Mouse (Mus musculus): ENCODE measurements around the gene Simc1. TPM values are rescaled to one million over a fixed set of nuclear protein-coding genes. Genes with fewer than 3 reads are reported as not detected.

The Simc1 gene
- polyA plus RNA-seq, 1 experiment from 2014 or later: 33.4 TPM

DNA sequence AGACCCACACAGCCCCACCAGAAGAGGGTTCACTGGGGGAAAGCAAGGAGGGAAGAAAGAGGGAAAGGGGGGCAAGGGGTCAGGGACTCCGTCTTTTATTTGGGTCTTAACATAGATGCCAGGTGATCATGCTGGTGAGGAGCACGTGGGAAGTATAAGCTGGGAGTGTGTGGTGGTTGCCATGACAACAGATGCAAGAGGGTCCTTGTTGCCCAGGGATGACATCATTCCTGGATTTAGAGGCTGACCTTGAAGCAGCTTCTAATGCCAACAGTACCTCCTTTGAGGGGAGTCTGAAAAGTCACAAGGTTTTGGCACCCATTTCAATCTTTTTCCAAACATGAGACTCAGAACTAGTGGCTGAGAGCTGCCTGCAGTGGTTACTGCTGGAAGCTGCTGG lies 68.1 kb downstream of the Simc1 start:
- Histone ChIP-seq H3K27ac (ENCODE audit: low read depth, low read length) (no peak overlapping the region), H3K36me3 (ENCODE audit: control insufficient read depth, insufficient read depth, low read length) (no peaks in the 10 kb centered on the region), H3K4me1 (ENCODE audit: control insufficient read depth, insufficient read depth, low read length) (peaks cover 13% of the 10 kb centered on the region), H3K4me3 (ENCODE audit: low read depth, low read length) (no peak overlapping the region), H3K9ac (replicated peaks; ENCODE audit: low read depth, low read length) (no peak overlapping the region), H3K27me3 (ENCODE audit: control insufficient read depth, insufficient read depth, low read length) (no peaks in the 10 kb centered on the region; the same call in 1 of the 2 replicates), H3K9me3 (ENCODE audit: control insufficient read depth, low read length) (no peaks in the 10 kb centered on the region), H3K4me2 (ENCODE audit: low read depth, low read length) (no peak overlapping the region)
- no peak for ATAC-seq (ENCODE audit: low read depth)
- 23% methylated on average over 2 of the region's 2 CpGs for WGBS

DNA sequence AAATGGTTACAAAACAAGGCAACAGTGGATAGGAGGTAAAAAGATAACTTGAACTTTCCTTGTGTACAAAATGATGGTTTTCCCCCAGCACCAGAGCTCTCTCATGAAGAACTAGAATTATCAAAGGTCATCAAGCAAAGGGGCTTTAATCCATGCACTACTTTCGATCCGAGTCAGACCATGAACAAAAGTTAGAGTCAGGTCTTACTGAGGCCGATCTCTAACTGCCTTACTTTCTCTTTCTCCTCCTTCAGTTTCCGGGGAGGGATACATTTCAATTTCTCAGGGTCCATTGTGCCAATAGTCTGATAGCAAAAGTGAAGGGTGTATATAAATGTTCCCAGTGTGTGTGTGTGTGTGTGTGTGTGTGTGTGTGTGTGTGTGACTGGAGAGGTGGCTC lies 69.0 kb downstream of the Simc1 start:
- Histone ChIP-seq H3K9me3 (ENCODE audit: control insufficient read depth, low read length) (no peaks in the 10 kb centered on the region), H3K4me3 (ENCODE audit: low read depth, low read length) (no peak overlapping the region), H3K4me1 (ENCODE audit: control insufficient read depth, insufficient read depth, low read length) (peaks cover 16% of the 10 kb centered on the region), H3K9ac (replicated peaks; ENCODE audit: low read depth, low read length) (no peak overlapping the region), H3K27me3 (ENCODE audit: control insufficient read depth, insufficient read depth, low read length) (no peaks in the 10 kb centered on the region; the same call in 1 of the 2 replicates), H3K27ac (ENCODE audit: low read depth, low read length) (no peak overlapping the region), H3K36me3 (ENCODE audit: control insufficient read depth, insufficient read depth, low read length) (no peaks in the 10 kb centered on the region), H3K4me2 (ENCODE audit: low read depth, low read length) (no peak overlapping the region)
- 85% methylated on average over 4 of the region's 4 CpGs for WGBS
- ATAC-seq (ENCODE audit: low read depth): no peak

DNA sequence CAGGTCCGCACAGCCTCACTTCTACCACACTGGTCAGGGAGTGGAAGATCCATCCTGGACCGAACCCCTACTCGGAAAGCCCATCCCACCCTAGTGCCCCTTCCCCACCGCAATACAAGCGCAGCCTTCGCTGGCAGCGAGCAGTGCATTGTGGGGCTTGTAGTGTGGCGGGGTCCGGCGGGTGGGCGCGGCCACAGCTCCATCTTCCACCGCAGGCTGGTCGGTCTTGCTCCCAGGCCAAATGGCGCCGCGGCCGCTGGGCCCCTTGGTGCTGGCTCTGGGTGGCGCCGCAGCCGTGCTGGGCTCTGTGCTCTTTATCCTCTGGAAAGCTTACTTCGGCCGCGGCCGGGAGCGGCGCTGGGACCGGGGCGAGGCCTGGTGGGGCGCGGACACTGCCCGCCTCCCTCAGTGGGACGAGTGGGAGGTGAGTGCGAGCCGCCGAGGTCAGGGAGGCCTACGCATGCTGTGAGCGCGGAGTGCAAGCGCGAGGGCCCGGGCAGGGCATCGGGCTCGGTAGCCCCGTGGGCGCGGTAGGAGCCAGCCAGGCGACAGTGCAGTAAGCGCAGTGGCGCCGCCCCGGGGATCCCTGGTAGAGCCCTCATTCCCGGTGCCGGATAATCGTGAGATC lies 71.4 kb downstream of the Simc1 start, which contains the start of gene Arl10:
TSS of gene Arl10 (plus strand) at position 162 of the 628 bp plus-strand sequence.
- Histone ChIP-seq H3K4me3 (ENCODE audit: low read depth, low read length) (peak within 1 kb of the TSS; percentile 90), H3K9me3 (ENCODE audit: control insufficient read depth, low read length) (no peaks in the 10 kb centered on the region), H3K27ac (ENCODE audit: low read depth, low read length) (peak within 1 kb of the TSS; percentile 56; the same call in 1 of the 2 replicates), H3K36me3 (ENCODE audit: control insufficient read depth, insufficient read depth, low read length) (no peaks in the 10 kb centered on the region), H3K4me1 (ENCODE audit: control insufficient read depth, insufficient read depth, low read length) (peaks cover 16% of the 10 kb centered on the region), H3K27me3 (ENCODE audit: control insufficient read depth, insufficient read depth, low read length) (no peaks in the 10 kb centered on the region; the same call in 1 of the 2 replicates), H3K4me2 (ENCODE audit: low read depth, low read length) (peak within 1 kb of the TSS; percentile 94), H3K9ac (replicated peaks; ENCODE audit: low read depth, low read length) (peak within 1 kb of the TSS; percentile 83)
- ATAC-seq (ENCODE audit: low read depth): peak; percentile 94
- under 1% methylated on average over 55 of the region's 55 CpGs for WGBS

DNA sequence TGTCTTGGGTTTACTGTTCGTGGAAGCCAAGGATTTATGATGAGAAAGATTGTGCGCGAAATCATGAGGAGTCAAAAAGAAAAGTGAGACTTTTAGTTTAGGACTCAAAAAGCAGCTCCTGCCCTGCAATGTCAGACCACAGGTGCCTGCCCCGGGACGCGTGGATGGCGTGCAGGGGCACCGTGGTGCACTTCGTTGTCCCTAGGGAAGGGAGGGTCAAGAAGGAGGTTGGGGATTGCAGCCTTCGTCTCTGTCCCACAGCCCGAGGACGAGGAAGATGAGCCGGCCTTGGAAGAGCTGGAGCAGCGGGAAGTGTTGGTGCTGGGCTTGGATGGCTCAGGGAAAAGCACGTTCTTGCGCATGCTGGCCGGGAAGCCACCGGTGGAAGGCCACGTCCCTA lies 71.9 kb downstream of the Simc1 start:
- peak overlapping the region; percentile 83 for H3K9ac ChIP-seq (replicated peaks; ENCODE audit: low read depth, low read length)
- peak; percentile 23 for ATAC-seq (ENCODE audit: low read depth)

DNA sequence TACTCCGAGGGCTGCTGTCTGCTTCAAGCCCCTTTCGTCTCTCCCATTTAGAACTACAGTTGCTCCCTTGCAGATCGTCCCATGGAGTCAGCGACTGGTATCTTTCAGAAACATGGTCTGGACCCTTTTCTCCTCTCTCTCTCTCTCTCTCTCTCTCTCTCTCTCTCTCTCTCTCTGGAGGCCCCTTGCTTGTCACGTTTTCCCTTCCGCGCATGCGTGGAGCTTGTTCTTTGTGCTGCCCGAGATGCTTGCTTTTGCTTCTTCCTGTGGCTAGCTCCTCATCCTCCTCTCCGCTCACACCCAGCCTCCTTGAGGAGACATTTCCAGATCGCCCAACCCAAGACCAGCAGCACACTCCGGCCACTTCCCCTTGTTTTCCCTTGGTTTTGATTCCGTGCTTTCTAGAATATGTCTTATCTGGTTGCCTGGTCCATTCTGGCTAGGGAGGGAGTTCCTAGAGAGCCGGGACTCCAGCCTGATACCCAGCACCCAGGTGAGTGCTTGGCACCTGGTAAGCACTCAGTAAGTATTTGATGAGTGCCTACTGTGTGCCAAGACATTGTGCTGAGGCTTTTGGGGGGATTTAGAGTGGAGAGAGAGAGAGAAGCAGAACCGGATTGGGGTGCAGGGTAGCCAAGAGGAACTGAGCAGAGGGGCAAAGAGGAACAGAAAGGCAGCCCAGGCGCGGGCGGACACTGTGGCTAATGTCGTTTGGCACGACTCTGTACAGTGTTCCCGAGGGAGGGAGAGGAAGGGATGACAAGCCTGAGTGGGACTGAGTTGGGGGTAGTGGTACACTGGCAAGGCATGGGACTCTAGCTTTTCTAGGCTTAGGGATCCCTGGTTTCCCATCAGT lies 74.3 kb downstream of the Simc1 start:
- no peaks in the 10 kb centered on the region for H3K9me3 ChIP-seq (ENCODE audit: control insufficient read depth, low read length)
- no peak overlapping the region for H3K9ac ChIP-seq (replicated peaks; ENCODE audit: low read depth, low read length)
- no peak overlapping the region for H3K27ac ChIP-seq (ENCODE audit: low read depth, low read length)
- WGBS: 77% methylated on average over 21 of the region's 21 CpGs
- no peak overlapping the region for H3K4me3 ChIP-seq (ENCODE audit: low read depth, low read length)
- no peaks in the 10 kb centered on the region; the same call in 1 of the 2 replicates for H3K27me3 ChIP-seq (ENCODE audit: control insufficient read depth, insufficient read depth, low read length)
- H3K4me2 ChIP-seq (ENCODE audit: low read depth, low read length): no peak overlapping the region
- H3K36me3 ChIP-seq (ENCODE audit: control insufficient read depth, insufficient read depth, low read length): peaks cover 14% of the 10 kb centered on the region
- ATAC-seq (ENCODE audit: low read depth): no peak
- peaks cover 16% of the 10 kb centered on the region for H3K4me1 ChIP-seq (ENCODE audit: control insufficient read depth, insufficient read depth, low read length)

More for the DNA sequence above, 71.9 kb downstream of the Simc1 start:
- Histone ChIP-seq H3K27ac (ENCODE audit: low read depth, low read length) (peak overlapping the region; percentile 56; the same call in 1 of the 2 replicates), H3K4me3 (ENCODE audit: low read depth, low read length) (peak overlapping the region; percentile 90), H3K36me3 (ENCODE audit: control insufficient read depth, insufficient read depth, low read length) (no peaks in the 10 kb centered on the region), H3K9me3 (ENCODE audit: control insufficient read depth, low read length) (no peaks in the 10 kb centered on the region), H3K4me2 (ENCODE audit: low read depth, low read length) (peak overlapping the region; percentile 94), H3K27me3 (ENCODE audit: control insufficient read depth, insufficient read depth, low read length) (no peaks in the 10 kb centered on the region; the same call in 1 of the 2 replicates), H3K4me1 (ENCODE audit: control insufficient read depth, insufficient read depth, low read length) (peaks cover 16% of the 10 kb centered on the region)
- 2% methylated on average over 19 of the region's 19 CpGs for WGBS

DNA sequence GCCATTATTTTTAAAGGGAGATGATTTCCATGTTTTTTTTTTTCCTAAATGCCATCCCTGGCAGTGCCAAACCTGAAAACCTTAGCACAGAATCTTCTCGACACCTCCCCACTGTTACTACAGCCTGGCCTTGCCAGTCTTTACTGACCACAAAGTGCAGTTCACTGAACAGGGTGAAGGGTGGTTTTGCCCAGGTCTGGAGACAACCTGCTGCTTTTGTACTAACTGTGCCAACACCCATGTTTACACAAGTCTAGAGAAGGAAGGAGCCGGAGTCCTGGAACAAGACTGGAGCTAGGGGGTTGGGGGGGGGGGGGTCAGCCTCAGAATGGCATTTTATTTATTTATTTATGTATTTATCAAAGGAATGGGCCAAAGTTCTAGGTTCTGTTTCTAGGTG lies 77.8 kb downstream of the Simc1 start:
- Histone ChIP-seq H3K9ac (replicated peaks; ENCODE audit: low read depth, low read length) (no peak overlapping the region), H3K4me2 (ENCODE audit: low read depth, low read length) (no peak overlapping the region), H3K27ac (ENCODE audit: low read depth, low read length) (no peak overlapping the region), H3K27me3 (ENCODE audit: control insufficient read depth, insufficient read depth, low read length) (no peaks in the 10 kb centered on the region), H3K36me3 (ENCODE audit: control insufficient read depth, insufficient read depth, low read length) (peaks cover 21% of the 10 kb centered on the region), H3K4me1 (ENCODE audit: control insufficient read depth, insufficient read depth, low read length) (peaks cover 5% of the 10 kb centered on the region; the same call in 1 of the 2 replicates), H3K4me3 (ENCODE audit: low read depth, low read length) (no peak overlapping the region), H3K9me3 (ENCODE audit: control insufficient read depth, low read length) (no peaks in the 10 kb centered on the region)
- 81% methylated on average over 2 of the region's 2 CpGs for WGBS
- ATAC-seq (ENCODE audit: low read depth): no peak

DNA sequence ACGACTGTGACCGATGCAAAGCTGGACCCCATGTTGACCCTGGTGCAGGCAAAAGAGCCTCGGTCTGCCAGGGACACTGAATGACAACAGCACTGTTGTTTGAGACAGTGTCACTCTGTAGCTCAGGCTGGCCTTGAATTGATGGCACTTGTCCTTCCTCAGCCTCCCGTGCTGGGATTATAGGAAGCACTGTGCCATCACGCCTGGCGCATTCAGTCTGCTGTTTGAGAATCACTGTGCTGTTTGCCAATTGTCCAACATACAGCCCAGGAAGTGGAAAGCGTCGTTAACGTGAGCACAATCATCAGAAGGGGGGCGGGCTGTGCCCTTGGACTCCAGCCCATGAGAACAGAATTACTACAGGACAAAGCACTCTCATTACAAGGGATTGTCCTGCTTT lies 78.5 kb downstream of the Simc1 start:
- no peak overlapping the region for H3K4me2 ChIP-seq (ENCODE audit: low read depth, low read length)
- no peaks in the 10 kb centered on the region for H3K4me1 ChIP-seq (ENCODE audit: control insufficient read depth, insufficient read depth, low read length)
- no peak overlapping the region for H3K4me3 ChIP-seq (ENCODE audit: low read depth, low read length)
- WGBS: 61% methylated on average over 10 of the region's 10 CpGs
- H3K9me3 ChIP-seq (ENCODE audit: control insufficient read depth, low read length): no peaks in the 10 kb centered on the region
- H3K36me3 ChIP-seq (ENCODE audit: control insufficient read depth, insufficient read depth, low read length): peaks cover 21% of the 10 kb centered on the region
- ATAC-seq (ENCODE audit: low read depth): no peak
- no peaks in the 10 kb centered on the region for H3K27me3 ChIP-seq (ENCODE audit: control insufficient read depth, insufficient read depth, low read length)
- no peak overlapping the region for H3K27ac ChIP-seq (ENCODE audit: low read depth, low read length)
- H3K9ac ChIP-seq (replicated peaks; ENCODE audit: low read depth, low read length): no peak overlapping the region

DNA sequence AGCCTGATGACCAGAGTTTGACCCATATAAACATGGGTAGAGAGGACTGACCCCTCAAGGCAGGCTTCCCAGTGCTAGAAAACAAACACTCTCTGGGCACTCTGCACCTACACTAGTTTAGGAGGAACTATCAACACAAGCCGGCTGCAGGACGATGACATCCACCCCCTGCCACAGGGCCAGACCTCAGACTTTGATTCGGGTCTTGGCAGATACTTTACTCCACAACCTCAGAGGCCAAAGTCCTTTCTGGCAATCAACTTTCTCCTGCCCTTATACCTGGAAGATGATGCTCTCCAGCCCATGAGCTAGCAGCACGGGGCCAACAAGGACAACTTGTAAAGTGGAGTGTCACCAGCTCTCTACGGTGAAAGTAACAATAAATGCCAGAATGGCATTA lies 79.3 kb downstream of the Simc1 start:
- H3K27me3 ChIP-seq (ENCODE audit: control insufficient read depth, insufficient read depth, low read length): no peaks in the 10 kb centered on the region
- WGBS: 92% methylated on average over 5 of the region's 5 CpGs
- ATAC-seq (ENCODE audit: low read depth): no peak
- H3K36me3 ChIP-seq (ENCODE audit: control insufficient read depth, insufficient read depth, low read length): peaks cover 21% of the 10 kb centered on the region
- H3K9me3 ChIP-seq (ENCODE audit: control insufficient read depth, low read length): no peaks in the 10 kb centered on the region
- no peak overlapping the region for H3K27ac ChIP-seq (ENCODE audit: low read depth, low read length)
- no peak overlapping the region for H3K4me3 ChIP-seq (ENCODE audit: low read depth, low read length)
- H3K4me1 ChIP-seq (ENCODE audit: control insufficient read depth, insufficient read depth, low read length): no peaks in the 10 kb centered on the region
- no peak overlapping the region for H3K4me2 ChIP-seq (ENCODE audit: low read depth, low read length)
- H3K9ac ChIP-seq (replicated peaks; ENCODE audit: low read depth, low read length): no peak overlapping the region

DNA sequence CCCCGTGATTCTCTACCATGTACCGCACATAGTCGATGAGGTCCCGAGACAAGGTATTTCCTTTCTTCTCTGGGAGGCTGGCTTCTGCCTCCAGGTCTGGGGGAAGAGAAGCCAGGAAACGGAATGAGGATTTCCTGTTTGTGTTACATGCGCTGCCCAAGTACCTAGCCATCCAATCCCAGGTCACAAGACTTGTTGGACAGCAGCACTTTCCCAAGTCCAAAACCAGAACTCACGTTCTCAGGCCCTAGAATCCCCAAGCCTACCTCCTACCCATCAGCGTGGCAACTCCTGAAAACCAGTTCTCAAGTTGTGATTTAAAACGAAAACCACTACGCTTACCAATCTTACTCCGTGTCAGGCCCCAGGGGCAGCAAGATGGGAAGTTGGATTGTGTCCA lies 82.3 kb downstream of the Simc1 start:
- peaks cover 18% of the 10 kb centered on the region for H3K36me3 ChIP-seq (ENCODE audit: control insufficient read depth, insufficient read depth, low read length)
- H3K9me3 ChIP-seq (ENCODE audit: control insufficient read depth, low read length): no peaks in the 10 kb centered on the region
- H3K27me3 ChIP-seq (ENCODE audit: control insufficient read depth, insufficient read depth, low read length): no peaks in the 10 kb centered on the region
- no peak overlapping the region for H3K27ac ChIP-seq (ENCODE audit: low read depth, low read length)
- no peak for ATAC-seq (ENCODE audit: low read depth)
- 94% methylated on average over 11 of the region's 11 CpGs for WGBS
- no peak overlapping the region for H3K9ac ChIP-seq (replicated peaks; ENCODE audit: low read depth, low read length)
- H3K4me2 ChIP-seq (ENCODE audit: low read depth, low read length): no peak overlapping the region
- H3K4me1 ChIP-seq (ENCODE audit: control insufficient read depth, insufficient read depth, low read length): peaks cover 7% of the 10 kb centered on the region; the same call in 1 of the 2 replicates
- H3K4me3 ChIP-seq (ENCODE audit: low read depth, low read length): no peak overlapping the region

Measured in neural tube, embryonic 14.5 days (tissue).